Mouse (Mus musculus): ENCODE results near the gene Olfr382. TPM values are rescaled to one million over a fixed set of nuclear protein-coding genes. Genes with fewer than 3 reads are reported as not detected.

Gene Olfr382
- polyA plus RNA-seq (2017; shearing (Covaris generic)), result not detected

GRCm38 (mm10) chr11:73517097-73517496, at the start of gene Olfr382:
Gene Olfr382 (minus strand): TSS chr11:73517197.

GRCm38 (mm10) chr11:73491503-73491902, 25.5 kb downstream of the Olfr382 start, which contains the start of gene Olfr381:
Gene Olfr381 (minus strand): TSS chr11:73491603.

Other genes starting within 250 kb of the Olfr382 start
- under 1 TPM in 1 of 2 experiments, not detected in 1; 0.05 TPM for gene Trpv3, start 249.8 kb downstream of the Olfr382 start, polyA plus RNA-seq (2017; shearing (Covaris generic))
- under 1 TPM in 1 of 2 experiments, not detected in 1; 0.16 TPM for gene Aspa, start 187.6 kb downstream of the Olfr382 start, polyA plus RNA-seq (2017; shearing (Covaris generic))
- not detected for gene Gm49340, start 187.5 kb downstream of the Olfr382 start, polyA plus RNA-seq (2017; shearing (Covaris generic))
- not detected for gene Spata22, start 187.5 kb downstream of the Olfr382 start, polyA plus RNA-seq (2017; shearing (Covaris generic))
- gene Olfr20, start 166.4 kb downstream of the Olfr382 start, polyA plus RNA-seq (2017; shearing (Covaris generic)), result under 1 TPM in 1 of 2 experiments, not detected in 1; 0.07 TPM
- not detected for gene Olfr376, start 146.0 kb downstream of the Olfr382 start, polyA plus RNA-seq (2017; shearing (Covaris generic))
- gene Olfr1, start 117.6 kb downstream of the Olfr382 start, polyA plus RNA-seq (2017; shearing (Covaris generic)), result not detected
- gene Olfr378, start 88.7 kb downstream of the Olfr382 start, polyA plus RNA-seq (2017; shearing (Covaris generic)), result not detected
- under 1 TPM in 1 of 2 experiments, not detected in 1; 0.10 TPM for gene Olfr380, start 59.7 kb downstream of the Olfr382 start, polyA plus RNA-seq (2017; shearing (Covaris generic))
- not detected for gene Olfr381, start 25.6 kb downstream of the Olfr382 start, polyA plus RNA-seq (2017; shearing (Covaris generic))
- gene Olfr385, start 75.8 kb upstream of the Olfr382 start, polyA plus RNA-seq (2017; shearing (Covaris generic)), result not detected
- under 1 TPM in 1 of 2 experiments, not detected in 1; 0.20 TPM for gene Olfr384, start 81.4 kb upstream of the Olfr382 start, polyA plus RNA-seq (2017; shearing (Covaris generic))
- gene Zfp735, start 171.6 kb upstream of the Olfr382 start, polyA plus RNA-seq (2017; shearing (Covaris generic)), result not detected

Data from activated CD4-positive, CD25-positive, alpha-beta regulatory T cell (primary cell).